Mouse (Mus musculus) cerebellum, adult 18-20 months (tissue): ENCODE results near the gene Carmil1.

Source experiments
- DNase-seq, 2 experiments: peaks; one replicate each; pipeline ENCODE4 v3.0.0; 2021

Carmil1 gene

DNA sequence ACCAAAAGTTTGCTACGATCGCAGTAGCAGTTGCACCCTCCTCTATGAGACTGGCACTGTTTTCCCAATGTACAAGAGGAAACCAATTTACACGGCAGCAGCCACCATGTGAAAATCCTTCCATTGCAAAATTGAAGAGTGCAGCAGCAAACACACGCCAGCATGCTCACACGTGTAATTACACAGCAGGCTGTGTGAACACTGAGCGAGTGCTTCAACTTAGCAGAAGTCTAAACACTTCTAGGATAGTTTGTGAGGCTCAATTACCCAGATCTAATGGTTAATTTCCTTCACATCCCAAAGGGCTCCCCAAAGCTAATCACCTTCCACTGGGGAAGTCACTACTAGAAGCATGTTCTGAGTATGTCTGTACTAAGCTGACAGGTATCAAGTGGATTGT is 78.3 kb downstream of the Carmil1 start:
- no peak for DNase-seq

- no peak for DNase-seq
Observed at GRCm38 (mm10) chr13:24199861-24200543, 80.6 kb downstream of the Carmil1 start.

- DNase-seq = no peak
Observed at GRCm38 (mm10) chr13:24198396-24198924, 82.1 kb downstream of the Carmil1 start.

DNA sequence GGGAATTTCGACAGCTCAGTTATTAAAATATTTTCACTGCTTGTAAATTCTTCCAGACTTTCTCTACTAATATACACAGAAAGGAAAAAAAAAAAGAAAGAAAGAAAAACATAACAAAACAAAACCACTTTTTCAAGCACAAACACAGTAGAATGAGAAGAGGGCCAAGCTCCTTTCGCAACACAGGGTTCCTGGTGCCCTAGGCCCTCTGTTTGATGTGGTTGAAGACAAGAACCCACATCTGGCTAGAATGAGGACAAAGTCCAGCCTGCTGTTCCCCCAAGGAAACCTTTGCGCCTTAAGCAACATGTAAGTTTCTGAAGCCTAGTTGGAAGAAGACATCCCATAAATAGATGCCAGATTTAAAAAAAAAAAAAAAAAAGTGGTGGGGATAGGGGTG is 85.2 kb downstream of the Carmil1 start:
- DNase-seq = no peak

- no peak for DNase-seq
Observed at GRCm38 (mm10) chr13:24194018-24194417, 86.6 kb downstream of the Carmil1 start.

DNA sequence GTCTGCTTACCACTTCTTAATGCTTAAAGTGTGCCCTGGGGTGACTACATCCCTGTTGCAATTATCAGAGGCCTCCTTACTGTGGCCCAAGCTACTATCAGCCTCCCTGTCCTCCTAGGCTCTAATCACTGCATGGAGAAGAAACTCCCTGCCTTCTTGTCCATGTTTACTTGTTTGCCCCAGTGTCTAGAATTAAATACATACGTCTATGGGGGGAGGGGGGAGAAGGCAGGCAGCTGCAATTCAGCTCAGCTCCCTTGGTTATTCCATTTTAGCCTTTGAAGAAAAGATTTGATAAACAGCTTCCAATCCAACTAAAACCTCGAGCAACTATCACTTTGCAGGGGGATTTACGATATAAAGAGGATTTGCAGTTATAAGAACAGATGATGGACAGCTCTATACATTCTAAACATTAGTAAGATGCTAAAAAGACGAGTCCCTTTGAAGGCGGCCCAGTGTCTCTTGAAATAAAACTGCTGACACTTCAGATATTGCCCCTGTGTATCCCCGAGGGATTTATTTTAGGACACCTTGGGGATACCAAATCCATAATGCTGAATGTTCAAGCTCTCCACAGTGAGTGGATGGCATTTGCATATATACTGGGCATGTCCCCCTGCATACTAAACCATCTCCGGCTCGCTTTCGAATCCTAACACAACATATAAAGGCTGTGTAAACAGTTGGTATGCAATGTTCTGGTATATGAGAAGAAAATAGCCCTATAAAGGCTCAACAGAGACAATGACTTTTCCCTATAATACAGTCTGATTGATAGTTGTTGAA is 89.5 kb downstream of the Carmil1 start:
- no peak for DNase-seq

GRCm38 (mm10) chr13:24187026-24187425 is 93.6 kb downstream of the Carmil1 start:
- peak; percentile 54 to 74 for DNase-seq

DNA sequence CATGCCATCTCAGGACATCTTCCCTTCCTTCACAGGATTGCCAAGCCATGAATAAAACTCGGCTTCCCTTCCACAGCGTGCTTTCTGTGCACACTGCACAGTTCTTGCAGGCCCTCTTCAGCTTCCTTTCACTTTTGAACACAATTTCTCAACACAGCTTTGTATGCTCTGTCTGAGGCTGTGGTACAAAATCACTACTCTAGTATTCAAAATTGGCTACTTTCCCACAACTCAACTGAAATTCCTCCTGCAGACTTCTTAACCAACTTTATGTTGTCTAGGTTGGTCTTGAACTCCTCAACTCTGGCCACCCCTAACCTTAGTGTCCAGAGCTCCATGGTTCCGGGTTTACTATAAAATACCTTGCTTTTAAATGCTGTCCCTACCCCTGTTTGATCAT is 95.0 kb downstream of the Carmil1 start:
- DNase-seq = no peak

DNA sequence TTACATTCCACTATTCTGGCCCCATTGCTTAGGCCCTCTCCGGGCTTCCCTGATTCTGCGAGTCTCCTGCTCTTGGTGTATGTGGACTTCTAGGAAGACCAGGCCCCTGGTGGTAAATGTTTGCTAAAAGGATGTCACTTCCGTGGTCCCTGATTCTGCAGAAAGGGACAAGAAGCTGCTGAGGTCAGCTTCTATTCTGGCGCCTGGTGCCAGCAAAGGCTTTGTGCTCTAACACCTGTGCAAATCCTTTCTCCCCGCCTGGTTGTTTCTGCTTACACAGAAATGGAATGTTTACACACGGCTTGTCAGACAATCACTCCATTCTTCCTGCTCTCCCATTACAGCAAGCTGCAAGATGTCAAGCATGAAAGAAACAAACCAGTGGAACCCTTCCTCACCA is 97.7 kb downstream of the Carmil1 start:
- DNase-seq = no peak

GRCm38 (mm10) chr13:24179538-24179937 is 101.1 kb downstream of the Carmil1 start:
- DNase-seq = no peak

DNA sequence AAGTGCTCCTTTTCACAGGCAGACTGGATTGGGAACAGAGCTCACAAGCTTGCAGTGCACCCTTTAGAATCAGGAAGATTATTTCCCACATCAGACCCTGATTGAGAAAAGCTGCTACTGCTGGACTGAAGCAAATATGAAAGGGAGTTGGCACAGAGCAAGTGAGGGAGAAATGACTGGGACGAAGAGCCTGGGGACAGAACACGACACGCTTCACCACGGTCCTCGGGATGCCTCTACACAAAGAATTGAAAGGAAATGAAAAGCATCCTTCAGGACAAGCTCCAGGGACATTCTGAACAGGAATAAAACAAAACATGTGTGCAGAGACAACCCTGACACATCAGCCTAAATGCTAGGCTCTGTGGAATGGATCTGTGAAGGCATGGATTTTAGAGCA is 103.0 kb downstream of the Carmil1 start:
- no peak for DNase-seq

GRCm38 (mm10) chr13:24176835-24177234 is 103.8 kb downstream of the Carmil1 start:
- no peak for DNase-seq

DNA sequence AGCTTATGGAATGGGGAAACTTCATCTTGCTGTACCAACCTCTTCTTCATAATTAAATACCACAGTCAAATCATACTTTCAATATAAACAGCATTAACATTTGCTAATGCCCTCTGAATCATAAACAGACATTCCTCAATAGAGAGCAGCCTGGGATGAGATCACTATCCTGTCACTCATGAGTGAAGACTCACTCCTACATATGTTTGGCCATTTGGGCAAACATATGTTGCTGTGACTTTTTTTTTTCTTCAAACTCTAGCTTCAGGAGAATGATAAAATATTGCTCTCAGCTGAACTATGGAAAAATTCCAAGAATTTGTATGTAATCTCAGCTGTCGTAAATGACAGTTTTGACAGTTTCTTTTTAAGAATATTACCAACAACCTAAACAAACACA is 110.9 kb downstream of the Carmil1 start:
- DNase-seq = peak in 1 of 2 experiments; percentile 26

GRCm38 (mm10) chr13:24163368-24163767 is 117.2 kb downstream of the Carmil1 start:
- DNase-seq = no peak

GRCm38 (mm10) chr13:24161105-24161504 is 119.5 kb downstream of the Carmil1 start:
- no peak for DNase-seq

DNA sequence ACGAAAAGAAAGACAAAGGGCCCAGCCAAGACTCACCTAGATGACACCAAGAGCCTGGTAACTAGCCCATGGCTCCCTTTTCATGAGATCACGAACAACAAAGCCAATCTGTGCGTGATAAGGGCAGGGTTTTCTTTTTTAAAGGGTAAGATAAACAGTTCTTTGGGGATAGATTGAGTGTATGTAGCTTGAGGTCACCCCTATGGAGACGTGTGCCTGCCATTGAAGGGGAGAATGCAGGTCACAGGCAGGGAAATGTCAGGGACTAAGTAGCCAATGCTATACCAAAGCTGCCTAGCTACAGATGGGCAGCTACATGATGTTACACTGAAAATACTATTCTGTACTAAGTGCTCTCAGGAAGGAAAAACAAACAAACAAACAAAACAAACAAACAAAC is 120.6 kb downstream of the Carmil1 start:
- no peak for DNase-seq

DNA sequence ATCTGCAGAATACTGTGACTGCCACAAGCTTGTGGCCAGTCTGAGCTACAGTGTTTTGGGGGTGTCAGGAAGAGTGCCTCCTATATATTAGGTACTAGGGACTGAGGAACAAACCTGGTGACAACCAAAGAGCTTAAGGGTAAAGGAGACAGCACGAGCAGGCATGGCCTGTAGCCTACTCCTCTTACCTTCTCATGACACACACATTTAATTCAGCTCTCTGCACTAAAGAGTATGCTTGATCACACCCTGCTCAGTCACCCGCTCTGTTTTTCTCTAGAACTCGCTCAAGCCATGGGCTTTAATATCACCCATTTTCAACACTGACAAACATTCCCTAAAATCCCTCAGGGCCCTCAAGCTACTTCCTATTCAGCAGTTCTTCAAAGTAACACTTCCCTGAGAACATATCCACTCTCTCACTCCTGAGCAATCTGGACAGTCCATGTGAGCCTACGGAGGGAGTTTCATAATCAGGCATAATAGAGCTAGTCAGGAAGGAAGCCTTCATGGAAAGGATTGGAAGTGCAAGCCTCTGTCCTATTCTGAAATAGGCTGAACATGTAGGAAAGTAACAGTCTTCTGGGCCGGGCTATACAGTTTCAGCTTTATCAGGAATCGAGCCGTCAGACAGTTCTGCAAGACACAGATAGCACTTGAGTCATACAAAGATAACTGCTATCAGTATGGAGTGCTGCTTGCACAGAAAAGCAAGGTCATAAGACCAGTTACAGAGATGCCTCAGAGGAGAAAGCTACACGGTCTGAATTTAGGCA is 121.2 kb downstream of the Carmil1 start:
- DNase-seq = no peak

DNA sequence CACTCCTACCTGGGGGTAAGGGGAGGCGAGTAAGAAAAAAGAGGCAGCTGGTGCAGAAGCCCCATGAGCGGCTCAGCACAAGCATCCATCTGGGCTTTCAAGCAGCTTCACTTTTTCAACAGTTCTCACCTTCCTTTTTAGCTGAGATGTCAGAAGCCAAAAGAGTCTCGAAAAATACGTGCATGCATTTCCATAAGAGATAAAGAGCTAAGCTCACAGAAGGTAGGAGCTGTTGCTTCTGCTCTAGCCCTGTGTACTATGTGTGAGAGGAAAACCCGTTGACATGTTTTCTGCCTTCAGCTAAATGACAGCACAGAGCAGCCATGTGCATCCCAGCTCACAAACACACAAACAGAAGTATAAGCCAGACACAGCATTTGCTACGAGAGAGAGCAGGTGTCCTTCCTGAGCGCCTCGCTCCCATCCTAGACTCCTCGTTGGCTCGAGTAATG is 123.0 kb downstream of the Carmil1 start:
- no peak for DNase-seq

DNA sequence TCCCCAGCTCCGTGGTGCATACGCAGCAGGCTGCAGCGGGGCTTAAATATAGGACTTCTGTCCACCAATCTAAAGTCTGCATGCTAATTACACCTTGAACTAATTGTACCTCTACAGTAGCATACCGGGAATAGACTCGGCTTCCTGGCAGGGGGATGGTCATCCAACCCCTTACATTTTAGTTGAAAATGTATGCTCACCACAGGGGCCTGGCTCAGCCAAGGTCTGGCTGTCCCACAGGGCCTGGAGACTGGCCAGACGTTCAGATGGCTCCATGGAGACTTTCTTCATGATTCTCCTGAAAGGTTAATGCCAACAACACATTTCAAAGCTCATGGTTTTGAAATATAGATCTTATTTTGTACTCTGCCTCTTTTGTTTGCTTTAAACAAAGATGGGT is 125.4 kb downstream of the Carmil1 start:
- peak; percentile 78 to 81 for DNase-seq

DNA sequence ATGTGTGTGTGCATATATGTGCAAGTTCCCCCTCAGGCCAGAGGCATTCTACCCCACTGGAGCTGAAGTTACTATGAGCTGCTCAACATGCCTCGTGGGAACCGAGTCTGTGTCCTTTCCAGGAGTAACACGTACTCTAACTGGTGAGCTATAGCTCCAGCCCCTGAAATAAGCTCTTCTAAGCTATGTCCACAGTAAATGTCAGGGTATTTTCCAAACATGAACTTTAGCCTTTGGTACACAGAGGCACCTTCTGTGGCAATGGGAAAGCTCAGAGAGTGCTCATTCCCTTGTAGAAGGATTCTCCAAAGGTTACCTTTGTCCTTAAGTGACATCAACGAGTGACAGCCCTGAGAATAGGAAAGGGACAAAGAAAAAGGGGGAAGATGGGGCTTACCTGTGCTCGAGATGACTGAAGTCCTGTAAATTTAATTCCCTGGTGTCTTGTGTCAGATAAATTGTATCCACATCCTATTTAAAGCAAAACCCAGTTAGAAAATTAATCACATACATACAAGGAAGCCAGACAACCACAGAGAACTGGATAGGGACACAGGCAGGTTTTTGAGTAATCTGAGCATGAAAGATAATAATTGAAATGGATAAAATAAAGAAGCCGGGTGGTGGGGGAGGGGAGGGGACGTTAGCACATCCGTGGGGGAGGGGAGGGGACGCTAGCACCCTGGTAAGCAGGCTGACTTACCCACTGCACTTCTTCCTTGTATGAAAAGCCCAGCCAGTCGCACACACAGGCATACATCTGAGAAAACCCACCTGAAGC is 126.1 kb downstream of the Carmil1 start:
- DNase-seq = no peak

- DNase-seq = no peak
Observed at GRCm38 (mm10) chr13:24152610-24153009, 128.0 kb downstream of the Carmil1 start.

DNA sequence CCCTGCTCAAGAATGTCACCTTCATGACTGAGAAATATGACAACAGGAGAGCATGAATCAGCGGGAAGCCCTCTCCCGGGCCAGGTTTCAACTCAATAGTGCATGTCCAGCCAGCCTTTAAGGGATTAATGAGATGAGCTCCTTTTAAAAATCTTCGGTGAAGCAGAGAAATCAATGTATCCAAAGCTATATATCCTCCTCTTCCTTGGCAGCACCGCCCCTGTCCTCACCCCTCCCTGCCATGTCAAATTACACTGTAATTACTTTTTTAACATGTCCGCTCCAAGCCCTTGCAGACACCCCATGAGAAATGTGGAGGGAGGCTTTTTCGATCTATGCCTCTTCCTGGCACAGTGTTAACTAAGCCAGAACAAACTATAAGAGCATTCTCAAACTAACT is 129.3 kb downstream of the Carmil1 start:
- DNase-seq = no peak

- DNase-seq = no peak
Observed at GRCm38 (mm10) chr13:24148549-24148948, 132.0 kb downstream of the Carmil1 start.
